Mouse (Mus musculus): ENCODE data around the gene Ube2c. TPM values are rescaled to one million over a fixed set of nuclear protein-coding genes. Genes with fewer than 3 reads are reported as not detected.
"Not testable (repeated sequence)": the region's sequence is repeated elsewhere in the genome, so short reads cannot be mapped to it uniquely, and the experiment has no call there.

Ube2c gene
- polyA plus RNA-seq, 1 experiment from 2014 or later: 21.1 TPM

DNA sequence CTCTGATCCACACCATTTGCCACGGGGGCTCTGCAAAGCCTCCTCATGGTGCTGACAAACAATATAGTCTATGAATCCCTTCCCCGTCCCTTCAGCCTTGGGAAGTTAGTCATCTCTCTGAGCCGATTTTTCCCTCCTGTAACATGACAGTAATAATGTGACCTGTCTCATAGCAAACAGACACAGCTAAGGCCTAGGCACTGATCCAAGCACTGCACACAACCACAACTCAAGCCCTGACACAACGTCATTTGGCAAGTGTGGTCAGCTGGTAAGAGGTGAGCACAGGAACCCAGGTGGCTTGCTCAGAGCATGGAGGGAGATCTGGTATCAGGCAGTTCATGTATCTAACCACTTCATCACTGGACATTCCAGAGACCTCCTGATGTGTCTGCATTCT is 26.2 kb downstream of the Ube2c start:
- Histone ChIP-seq H3K9me3 (ENCODE audit: low read length) (no peaks in the 10 kb centered on the region), H3K27me3 (replicated peaks; ENCODE audit: insufficient read depth, low read length) (no peaks in the 10 kb centered on the region), H3K27ac (ENCODE audit: low read length) (no peak overlapping the region), H3K4me3 (ENCODE audit: low read depth, low read length) (no peak overlapping the region), H3K4me2 (replicated peaks; ENCODE audit: low read depth, low read length) (no peak overlapping the region), H3K9ac (replicated peaks; ENCODE audit: low read depth) (no peak overlapping the region), H3K36me3 (ENCODE audit: insufficient read depth, low read length) (peaks cover 24% of the 10 kb centered on the region; the same call in 1 of the 2 replicates), H3K4me1 (ENCODE audit: insufficient read depth, low read depth, low read length) (no peaks in the 10 kb centered on the region)
- DNase-seq (ENCODE audit: low spot score) (no peak), ATAC-seq (no peak)
- TF ChIP-seq CTCF (IDR thresholded peaks at IDR 0.05) (no peak), EP300 (IDR thresholded peaks at IDR 0.05) (no peak)
- 67% methylated on average over 4 of the region's 4 CpGs for WGBS

DNA sequence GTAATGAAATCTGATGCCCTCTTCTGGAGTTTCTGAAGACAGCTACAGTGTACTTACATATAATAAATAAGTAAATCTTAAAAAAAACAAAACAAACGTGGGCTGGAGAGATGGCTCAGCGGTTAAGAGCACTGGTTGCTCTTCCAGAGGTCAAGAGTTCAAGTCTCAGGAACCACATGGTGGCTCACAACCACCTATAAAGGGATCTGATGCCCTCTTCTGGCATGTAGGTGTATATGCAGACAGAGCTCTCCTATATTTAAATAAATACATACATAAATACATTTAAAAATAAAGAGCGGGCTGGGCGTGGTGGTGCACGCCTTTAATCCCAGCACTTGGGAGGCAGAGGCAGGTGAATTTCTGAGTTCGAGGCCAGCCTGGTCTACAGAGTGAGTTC is 28.9 kb downstream of the Ube2c start:
- peak; percentile 71 for DNase-seq (ENCODE audit: low spot score)
- peak; percentile 55 for TF ChIP-seq CTCF (IDR thresholded peaks at IDR 0.05)
- not testable (repeated sequence) for H3K27me3 ChIP-seq (replicated peaks; ENCODE audit: insufficient read depth, low read length); H3K9ac ChIP-seq (replicated peaks; ENCODE audit: low read depth); H3K4me3 ChIP-seq (ENCODE audit: low read depth, low read length); H3K9me3 ChIP-seq (ENCODE audit: low read length); H3K27ac ChIP-seq (ENCODE audit: low read length); H3K4me2 ChIP-seq (replicated peaks; ENCODE audit: low read depth, low read length); ATAC-seq; H3K4me1 ChIP-seq (ENCODE audit: insufficient read depth, low read depth, low read length); H3K36me3 ChIP-seq (ENCODE audit: insufficient read depth, low read length)
- WGBS: 73% methylated on average over 6 of the region's 6 CpGs

DNA sequence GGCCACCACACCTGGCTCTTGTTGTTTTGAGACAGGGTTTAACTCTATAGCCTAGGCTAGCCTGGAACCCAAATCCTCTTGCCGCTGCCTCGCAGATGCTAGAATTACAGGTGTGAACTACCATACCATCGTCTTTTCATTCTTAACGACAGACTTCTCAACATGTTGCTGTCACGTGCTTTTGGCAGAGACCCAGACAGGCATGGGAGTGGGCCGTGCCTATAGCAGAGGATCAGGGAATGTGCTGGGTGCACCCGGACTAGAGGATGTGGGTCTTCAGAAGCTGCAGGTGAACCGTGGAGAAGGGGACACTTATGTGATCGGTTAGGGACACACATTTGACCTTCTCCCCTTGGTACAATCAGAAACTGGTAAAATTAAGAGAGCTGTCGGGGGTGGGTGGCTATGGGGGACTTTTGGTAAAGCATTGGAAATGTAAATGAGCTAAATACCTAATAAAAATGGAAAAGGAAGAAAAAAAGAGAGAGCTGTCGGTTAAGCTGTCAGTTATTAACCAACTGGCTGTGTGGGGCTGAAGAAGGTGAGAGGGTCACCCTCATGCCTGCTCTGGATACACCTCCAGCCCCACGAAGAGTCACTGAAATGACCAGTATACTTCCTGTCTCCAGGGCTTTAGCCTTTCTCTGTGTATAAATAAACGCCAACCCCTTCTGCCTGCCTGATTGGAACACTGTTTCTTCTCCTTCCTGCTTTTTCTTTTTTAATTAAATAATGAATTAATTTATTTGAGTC is 30.7 kb downstream of the Ube2c start:
- ATAC-seq: no peak
- DNase-seq (ENCODE audit: low spot score): no peak
- WGBS: 84% methylated on average over 13 of the region's 13 CpGs

DNA sequence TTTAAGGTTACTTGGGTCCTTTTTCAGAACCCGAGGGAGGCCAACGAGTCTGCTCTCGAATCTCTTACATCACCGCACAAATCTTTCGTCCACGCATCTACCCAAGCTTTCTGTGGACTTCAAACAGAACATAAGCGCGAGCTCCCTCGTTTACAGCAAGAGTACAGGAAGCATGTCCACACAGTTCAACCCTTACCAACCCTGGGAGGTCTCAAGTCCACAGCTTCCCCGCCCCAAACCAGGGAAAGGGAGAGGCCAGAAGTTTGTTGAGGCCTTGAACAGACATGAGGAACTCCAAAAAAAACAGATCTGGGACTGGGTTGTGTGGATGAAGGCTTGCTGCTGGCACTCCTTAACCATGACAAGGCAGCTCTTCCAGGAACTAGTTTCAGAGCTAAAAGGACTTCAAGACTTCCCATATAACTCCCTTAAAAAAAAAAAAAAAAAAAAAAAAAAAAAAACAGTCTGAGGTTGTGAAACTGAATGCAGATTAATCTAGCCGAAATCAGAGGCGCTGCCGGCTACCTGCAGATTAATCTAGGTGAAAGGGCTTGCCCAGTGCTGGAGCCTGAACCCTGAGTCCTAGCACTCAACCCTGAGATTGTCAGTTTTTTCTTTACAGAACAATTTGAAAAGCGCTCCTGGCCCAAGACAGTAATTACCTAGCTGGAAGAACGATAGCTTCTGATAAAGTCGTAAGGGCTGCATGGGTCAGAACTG is 33.7 kb downstream of the Ube2c start:
- no peaks in the 10 kb centered on the region for H3K9me3 ChIP-seq (ENCODE audit: low read length)
- WGBS: 81% methylated on average over 16 of the region's 16 CpGs
- H3K27me3 ChIP-seq (replicated peaks; ENCODE audit: insufficient read depth, low read length): no peaks in the 10 kb centered on the region
- H3K36me3 ChIP-seq (ENCODE audit: insufficient read depth, low read length): no peaks in the 10 kb centered on the region
- H3K4me3 ChIP-seq (ENCODE audit: low read depth, low read length): no peak overlapping the region
- DNase-seq (ENCODE audit: low spot score): no peak
- H3K4me1 ChIP-seq (ENCODE audit: insufficient read depth, low read depth, low read length): peaks cover 4% of the 10 kb centered on the region; the same call in 1 of the 2 replicates
- H3K4me2 ChIP-seq (replicated peaks; ENCODE audit: low read depth, low read length): peak overlapping the region; percentile 63
- no peak overlapping the region for H3K27ac ChIP-seq (ENCODE audit: low read length)
- H3K9ac ChIP-seq (replicated peaks; ENCODE audit: low read depth): 0 out of 2 replicates have a peak overlapping the region, but pooled peaks have one; percentile 70
- TF ChIP-seq CTCF (IDR thresholded peaks at IDR 0.05): no peak
- no peak for TF ChIP-seq EP300 (IDR thresholded peaks at IDR 0.05)
- ATAC-seq: no peak

More for the DNA sequence above, 30.7 kb downstream of the Ube2c start:
- H3K9ac ChIP-seq (replicated peaks; ENCODE audit: low read depth): no peak overlapping the region
- no peaks in the 10 kb centered on the region for H3K27me3 ChIP-seq (replicated peaks; ENCODE audit: insufficient read depth, low read length)
- H3K27ac ChIP-seq (ENCODE audit: low read length): no peak overlapping the region
- H3K4me1 ChIP-seq (ENCODE audit: insufficient read depth, low read depth, low read length): peaks cover 4% of the 10 kb centered on the region; the same call in 1 of the 2 replicates
- TF ChIP-seq CTCF (IDR thresholded peaks at IDR 0.05) (no peak), EP300 (IDR thresholded peaks at IDR 0.05) (no peak)
- H3K4me3 ChIP-seq (ENCODE audit: low read depth, low read length): no peak overlapping the region
- H3K36me3 ChIP-seq (ENCODE audit: insufficient read depth, low read length): peaks cover 3% of the 10 kb centered on the region; the same call in 1 of the 2 replicates
- no peak overlapping the region for H3K4me2 ChIP-seq (replicated peaks; ENCODE audit: low read depth, low read length)
- no peaks in the 10 kb centered on the region for H3K9me3 ChIP-seq (ENCODE audit: low read length)

DNA sequence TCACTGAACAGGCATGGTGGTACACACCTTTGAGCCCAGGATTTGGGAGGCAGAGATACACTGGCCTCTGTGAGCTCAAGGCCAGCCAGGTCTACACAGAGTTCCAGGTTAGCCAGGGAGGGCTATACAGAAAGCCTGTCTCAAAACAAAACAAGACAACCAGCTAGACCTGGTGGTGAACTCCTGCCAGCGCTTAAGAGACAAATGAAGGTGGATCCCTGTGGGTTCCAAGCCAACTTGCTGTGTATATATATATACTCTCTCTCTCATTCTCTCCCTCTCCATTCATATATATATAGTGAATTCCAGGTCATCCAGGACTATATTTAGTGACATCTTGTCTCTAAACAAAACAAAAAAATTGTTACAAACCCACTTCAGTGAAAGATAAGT is 34.2 kb downstream of the Ube2c start:
- H3K4me3 ChIP-seq (ENCODE audit: low read depth, low read length): peak overlapping the region; percentile 79; the same call in 1 of the 2 replicates
- H3K27ac ChIP-seq (ENCODE audit: low read length): no peak overlapping the region
- H3K36me3 ChIP-seq (ENCODE audit: insufficient read depth, low read length): no peaks in the 10 kb centered on the region
- no peaks in the 10 kb centered on the region for H3K27me3 ChIP-seq (replicated peaks; ENCODE audit: insufficient read depth, low read length)
- H3K9me3 ChIP-seq (ENCODE audit: low read length): no peaks in the 10 kb centered on the region
- DNase-seq (ENCODE audit: low spot score): no peak
- no peak; the same call in 1 of the 2 replicates for TF ChIP-seq EP300 (IDR thresholded peaks at IDR 0.05)
- TF ChIP-seq CTCF (IDR thresholded peaks at IDR 0.05): no peak
- peaks cover 4% of the 10 kb centered on the region; the same call in 1 of the 2 replicates for H3K4me1 ChIP-seq (ENCODE audit: insufficient read depth, low read depth, low read length)
- WGBS: 60% methylated on average over 1 of the region's 1 CpGs
- no peak for ATAC-seq
- H3K4me2 ChIP-seq (replicated peaks; ENCODE audit: low read depth, low read length): peak overlapping the region; percentile 63
- H3K9ac ChIP-seq (replicated peaks; ENCODE audit: low read depth): peak overlapping the region; percentile 70

DNA sequence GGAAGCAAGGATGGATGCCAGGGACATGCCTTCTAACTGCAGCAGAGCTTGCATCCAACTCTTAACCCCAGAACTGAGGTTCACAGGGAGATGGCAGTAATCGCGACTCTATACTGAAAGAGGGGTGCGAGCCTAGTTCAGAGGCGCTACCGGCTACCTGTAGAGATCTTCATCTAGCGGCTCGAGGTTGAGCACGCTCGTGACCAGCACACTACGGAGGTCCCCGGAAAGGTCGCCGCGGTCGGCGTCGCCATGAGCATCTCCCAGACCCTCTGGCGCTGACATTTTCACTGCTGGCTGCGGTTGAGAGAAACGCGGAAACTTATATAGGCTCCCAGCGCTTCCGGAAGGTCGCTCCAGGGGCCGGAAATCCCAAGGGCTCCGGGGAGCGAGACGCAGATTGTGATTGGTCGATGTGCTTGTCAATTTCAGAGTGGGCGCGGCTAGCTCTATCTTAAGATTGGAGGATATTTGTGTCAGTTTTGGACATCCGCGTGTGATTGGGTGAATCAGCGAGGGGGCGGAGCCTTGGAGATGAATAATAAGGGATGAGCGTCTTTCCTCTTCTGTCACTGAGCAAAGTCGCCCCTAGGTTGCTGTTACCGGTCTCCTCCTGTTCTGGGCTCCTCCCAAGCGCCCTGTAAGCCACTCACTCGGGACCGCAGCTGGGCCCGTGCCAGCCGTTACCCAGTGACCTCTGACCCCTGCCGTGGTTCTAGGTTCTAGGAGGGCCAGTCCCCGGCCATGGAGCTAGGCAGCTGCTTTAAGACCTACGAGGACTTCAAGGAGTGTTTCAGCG is 35.0 kb downstream of the Ube2c start, which contains the start of the genes Acot8 and Zswim3:
Gene Acot8 (minus strand): TSS at position 350 of the 799 bp plus-strand sequence.
Gene Zswim3 (plus strand): TSS at position 566 of the 799 bp plus-strand sequence.
- no peaks in the 10 kb centered on the region for H3K27me3 ChIP-seq (replicated peaks; ENCODE audit: insufficient read depth, low read length)
- peak; percentile 16 for TF ChIP-seq CTCF (IDR thresholded peaks at IDR 0.05)
- TF ChIP-seq EP300 (IDR thresholded peaks at IDR 0.05): peak; percentile 69; the same call in 1 of the 2 replicates
- peak within 1 kb of the TSS; percentile 78 for H3K27ac ChIP-seq (ENCODE audit: low read length)
- peaks cover 4% of the 10 kb centered on the region; the same call in 1 of the 2 replicates for H3K4me1 ChIP-seq (ENCODE audit: insufficient read depth, low read depth, low read length)
- peak; percentile 98 for DNase-seq (ENCODE audit: low spot score)
- H3K9me3 ChIP-seq (ENCODE audit: low read length): no peaks in the 10 kb centered on the region
- peak within 1 kb of the TSS; percentile 79 for H3K4me3 ChIP-seq (ENCODE audit: low read depth, low read length)
- WGBS: under 1% methylated on average over 47 of the region's 47 CpGs
- ATAC-seq: peak; percentile 98
- peak within 1 kb of the TSS; percentile 63 for H3K4me2 ChIP-seq (replicated peaks; ENCODE audit: low read depth, low read length)
- H3K9ac ChIP-seq (replicated peaks; ENCODE audit: low read depth): peak within 1 kb of the TSS; percentile 70
- H3K36me3 ChIP-seq (ENCODE audit: insufficient read depth, low read length): no peaks in the 10 kb centered on the region

All from lung, postnatal 0 days (tissue).